Mouse (Mus musculus) kidney, adult 11 months (tissue): ENCODE measurements around the gene Id3.

Source experiments
- DNase-seq: peaks from one replicate; pipeline ENCODE4 v3.0.0; 2022

Gene Id3

DNA sequence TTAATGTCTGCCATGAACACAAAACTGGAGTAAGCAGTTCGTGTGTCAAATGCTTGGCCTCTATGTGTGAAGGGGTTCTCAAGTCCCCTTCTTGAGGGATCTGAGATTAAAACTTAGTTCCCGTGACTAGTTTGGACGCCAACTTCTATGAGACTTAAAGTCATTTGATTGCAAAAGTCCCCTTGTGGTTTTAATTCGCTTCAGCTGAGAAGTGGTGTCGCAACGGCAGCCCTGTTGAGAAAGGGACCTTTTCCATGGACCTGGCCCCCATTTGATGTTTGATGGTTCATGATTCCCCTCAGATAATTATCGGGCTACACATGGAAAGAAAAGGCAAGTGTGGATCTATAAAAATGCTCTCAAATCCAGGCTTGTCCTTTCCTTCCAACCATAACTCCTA is 36.2 kb downstream of the Id3 start:
- no peak for DNase-seq

- DNase-seq = peak; percentile 79
Measured at GRCm38 (mm10) chr4:136179998-136180397, 36.7 kb downstream of the Id3 start.

- DNase-seq = peak; percentile 94
Measured at GRCm38 (mm10) chr4:136180408-136181330, 37.4 kb downstream of the Id3 start.

DNA sequence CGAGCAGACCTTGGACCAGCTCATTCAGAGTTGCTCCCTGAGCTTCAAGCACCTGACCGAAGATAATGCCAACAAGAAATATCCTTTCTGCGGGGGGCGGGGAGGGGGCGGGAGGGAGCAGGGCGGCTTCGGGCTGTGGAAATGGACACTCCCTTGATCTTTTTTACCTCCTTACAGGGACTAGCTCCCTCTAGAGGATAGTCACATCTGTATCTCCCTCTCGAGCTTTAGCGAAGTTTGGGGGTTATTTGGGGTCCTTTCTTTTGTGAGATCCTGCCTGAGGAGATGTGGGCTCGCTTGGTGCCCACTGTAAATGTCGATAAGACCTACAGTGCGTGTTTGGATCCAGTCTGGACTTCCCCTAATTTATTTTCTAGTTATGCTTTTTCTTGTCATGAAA is 38.1 kb downstream of the Id3 start:
- no peak for DNase-seq

DNA sequence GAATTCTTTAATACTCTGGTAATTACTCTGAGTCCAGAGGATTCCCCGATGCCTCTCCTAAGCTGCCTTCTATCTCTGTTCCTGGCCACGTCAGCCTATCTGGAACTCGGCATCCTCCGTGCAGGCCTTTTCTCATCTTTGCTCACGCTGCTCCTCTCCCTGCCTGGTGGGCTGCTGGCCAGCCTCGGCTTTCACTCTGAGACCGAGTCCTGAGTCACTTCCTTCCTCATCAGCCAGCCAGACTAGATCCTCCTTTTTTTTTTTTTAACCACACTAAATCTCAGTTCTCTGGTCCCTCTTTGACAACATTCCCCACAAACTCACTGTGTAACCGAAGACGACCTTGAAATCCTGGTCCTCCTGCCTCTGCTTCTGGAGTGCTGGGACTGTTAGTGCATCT is 42.1 kb downstream of the Id3 start:
- DNase-seq = peak; percentile 41

DNA sequence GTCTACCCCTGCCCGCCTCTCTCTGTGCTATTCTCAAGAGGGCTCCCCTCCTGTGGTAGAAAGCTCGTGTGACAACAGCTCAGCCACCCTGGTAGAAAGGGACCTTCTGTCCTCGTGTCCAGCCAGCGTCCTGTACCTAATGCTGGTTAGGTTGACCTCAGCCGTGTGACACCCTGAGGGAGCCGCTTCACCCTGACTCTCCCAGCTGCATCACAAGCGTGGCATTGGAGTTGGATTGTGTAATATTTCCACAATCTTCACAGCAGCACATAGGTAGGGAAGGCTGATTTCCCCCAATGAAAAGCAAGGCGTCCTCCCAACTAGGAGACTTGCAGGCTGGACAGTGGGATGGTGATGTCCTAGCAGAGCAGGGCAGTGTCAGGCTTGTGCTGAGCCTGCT is 43.0 kb downstream of the Id3 start:
- no peak for DNase-seq

- DNase-seq = peak; percentile 65
Measured at GRCm38 (mm10) chr4:136186739-136187472, 43.6 kb downstream of the Id3 start.

GRCm38 (mm10) chr4:136188973-136189737 is 45.9 kb downstream of the Id3 start:
- DNase-seq = no peak

DNA sequence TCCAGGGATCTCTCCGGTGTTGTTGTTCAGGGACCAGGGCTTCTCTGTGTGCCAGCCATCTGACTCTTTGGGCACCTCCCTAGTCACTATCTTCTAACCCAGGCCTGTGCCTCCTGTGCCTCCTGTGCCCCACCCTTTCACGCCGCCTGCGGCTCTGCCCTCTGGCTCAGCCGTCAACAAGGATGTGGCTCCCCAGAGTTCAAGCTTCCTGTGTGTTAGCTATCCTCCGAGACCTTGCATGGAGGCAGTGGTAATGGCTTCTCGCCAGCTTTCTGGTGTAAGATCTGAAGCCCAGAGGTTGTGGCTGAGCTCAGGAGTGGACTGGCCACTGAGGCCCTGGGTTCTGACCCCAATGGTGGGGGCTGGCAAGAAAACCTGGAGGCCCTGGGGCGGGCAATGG is 46.6 kb downstream of the Id3 start:
- DNase-seq = no peak

DNA sequence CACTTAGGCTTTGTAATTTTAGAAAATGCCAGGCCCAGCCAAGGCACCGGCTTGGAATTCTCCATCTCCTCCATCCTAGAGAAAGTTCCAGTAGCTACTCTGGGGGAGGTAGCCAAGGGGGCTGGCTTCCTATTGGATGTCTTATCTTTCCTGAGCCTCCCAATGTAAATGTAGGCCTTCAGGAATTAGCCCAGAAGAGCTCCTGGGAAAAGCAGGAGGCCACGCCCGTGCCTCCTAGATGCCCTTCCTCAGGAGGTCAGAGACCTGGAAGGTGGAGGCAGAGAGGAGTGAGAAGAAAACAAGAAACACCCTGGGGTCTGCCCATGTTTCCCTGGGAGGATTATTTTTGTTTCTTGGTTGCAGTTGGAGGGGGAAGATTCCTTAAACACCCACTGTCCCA is 50.3 kb downstream of the Id3 start:
- DNase-seq = no peak

GRCm38 (mm10) chr4:136195029-136195428 is 51.7 kb downstream of the Id3 start:
- DNase-seq = no peak
